Mouse (Mus musculus) bone marrow, adult 2 months (tissue): ENCODE data around the gene Arhgap15. TPM values are rescaled to one million over a fixed set of nuclear protein-coding genes. Genes with fewer than 3 reads are reported as not detected.

ENCODE experiments used
- H3K27ac ChIP-seq: fragments of 200-500 bp; 2 replicates; pipeline ENCODE4 v1.5.1; 2012; ENCODE audit warnings: low read depth, mild to moderate bottlenecking, control low read depth, inconsistent platforms, low read length; ENCODE audit not compliant: control insufficient read depth, poor library complexity, insufficient read depth
- H3K4me1 ChIP-seq: fragments of 200-500 bp; 2 replicates; pipeline ENCODE4 v1.6.1; 2011; ENCODE audit warnings: low read length; ENCODE audit not compliant: control insufficient read depth, insufficient read depth
- H3K4me3 ChIP-seq: fragments of 200-500 bp; replicated peaks from 2 replicates; pipeline ENCODE3; 2011; ENCODE audit warnings: mild to moderate bottlenecking, low read depth, low read length, control low read depth; ENCODE audit not compliant: control insufficient read depth
- CTCF ChIP-seq: fragments of 200-500 bp; IDR thresholded peaks from 2 replicates; pipeline ENCODE4 v1.5.1; 2011; ENCODE audit warnings: low read length, control low read depth; ENCODE audit not compliant: control insufficient read depth, insufficient read depth
- POLR2A ChIP-seq: fragments of 200-500 bp; IDR thresholded peaks from 2 replicates; pipeline ENCODE4 v1.6.1; 2011; ENCODE audit warnings: low read depth, mild to moderate bottlenecking, control low read depth, low read length, borderline replicate concordance; ENCODE audit not compliant: control insufficient read depth
- WGBS: fragments of 180-500 bp; shearing (Covaris S2); methylation state at CpG from one replicate; pipeline ENCODE4 v1.1.7; 2018; 5-methylcytosine and 5-hydroxymethylcytosine counted together
- polyA plus RNA-seq: library from polyadenylated mRNA; stranded (reverse); fragments of >200 nt; gene quantifications from 2 replicates; pipeline ENCODE4 v1.2.4, GENCODE M21; 2011; ENCODE audit warnings: low replicate concordance; ENCODE audit not compliant: missing spikeins, insufficient read depth, insufficient read length

The Arhgap15 gene
- polyA plus RNA-seq, 1 experiment, result 14.5 TPM

- no peaks in the 10 kb centered on the region for H3K4me1 ChIP-seq
- H3K27ac ChIP-seq, result no peak overlapping the region
- 85% methylated on average over 17 of the region's 17 CpGs for WGBS
- TF ChIP-seq POLR2A (no peak), CTCF (no peak)
- no peak overlapping the region for H3K4me3 ChIP-seq
Measured at GRCm38 (mm10) chr2:44271455-44272346, 523.1 kb downstream of the Arhgap15 start.

- TF ChIP-seq CTCF, result no peak
- TF ChIP-seq POLR2A, result no peak
- no peak overlapping the region for H3K27ac ChIP-seq
- H3K4me1 ChIP-seq, result no peaks in the 10 kb centered on the region
- 87% methylated on average over 13 of the region's 13 CpGs for WGBS
- no peak overlapping the region for H3K4me3 ChIP-seq
Measured at GRCm38 (mm10) chr2:44272606-44273005, 524.0 kb downstream of the Arhgap15 start.

- WGBS, result 79% methylated on average over 3 of the region's 3 CpGs
- Histone ChIP-seq H3K4me3 (no peak overlapping the region), H3K4me1 (no peaks in the 10 kb centered on the region), H3K27ac (no peak overlapping the region)
- no peak for TF ChIP-seq POLR2A
- TF ChIP-seq CTCF, result no peak
Measured at GRCm38 (mm10) chr2:44274425-44274824, 525.8 kb downstream of the Arhgap15 start.

- no peak overlapping the region for H3K27ac ChIP-seq
- no peak overlapping the region for H3K4me3 ChIP-seq
- 85% methylated on average over 4 of the region's 4 CpGs for WGBS
- no peak for TF ChIP-seq POLR2A
- TF ChIP-seq CTCF, result no peak
- H3K4me1 ChIP-seq, result no peaks in the 10 kb centered on the region
Measured at GRCm38 (mm10) chr2:44286181-44286719, 537.6 kb downstream of the Arhgap15 start.

- TF ChIP-seq POLR2A, result no peak
- no peak for TF ChIP-seq CTCF
- Histone ChIP-seq H3K27ac (no peak overlapping the region), H3K4me1 (no peaks in the 10 kb centered on the region), H3K4me3 (no peak overlapping the region)
- WGBS, result 84% methylated on average over 3 of the region's 3 CpGs
Measured at GRCm38 (mm10) chr2:44299156-44299555, 550.5 kb downstream of the Arhgap15 start.

GRCm38 (mm10) chr2:44299909-44300308 lies 551.3 kb downstream of the Arhgap15 start:
- TF ChIP-seq POLR2A, result no peak
- TF ChIP-seq CTCF, result no peak
- H3K4me1 ChIP-seq, result no peaks in the 10 kb centered on the region
- 80% methylated on average over 5 of the region's 5 CpGs for WGBS
- H3K27ac ChIP-seq, result no peak overlapping the region
- no peak overlapping the region for H3K4me3 ChIP-seq

- Histone ChIP-seq H3K27ac (no peak overlapping the region), H3K4me3 (no peak overlapping the region), H3K4me1 (no peaks in the 10 kb centered on the region)
- WGBS, result 71% methylated on average over 6 of the region's 6 CpGs
- TF ChIP-seq CTCF (no peak), POLR2A (no peak)
Measured at GRCm38 (mm10) chr2:44300466-44300865, 551.8 kb downstream of the Arhgap15 start.

- 87% methylated on average over 9 of the region's 9 CpGs for WGBS
- H3K4me1 ChIP-seq, result no peaks in the 10 kb centered on the region
- TF ChIP-seq CTCF (no peak), POLR2A (no peak)
- no peak overlapping the region for H3K4me3 ChIP-seq
- H3K27ac ChIP-seq, result no peak overlapping the region
Measured at GRCm38 (mm10) chr2:44304261-44304970, 555.8 kb downstream of the Arhgap15 start.
